Mouse (Mus musculus) heart, adult 2 months (tissue): Measurements from ENCODE around the gene Cdc40. TPM values are rescaled to one million over a fixed set of nuclear protein-coding genes. Genes with fewer than 3 reads are reported as not detected.

Experiments
- DNase-seq, 2 experiments: peaks; one replicate each; pipeline ENCODE4 v3.0.0; 2021
- H3K27ac ChIP-seq: fragments of 200-600 bp; 2 replicates; pipeline ENCODE4 v1.8.1; 2022
- H3K27me3 ChIP-seq: fragments of 200-500 bp; 2 replicates; pipeline ENCODE4 v1.6.1; 2012; ENCODE audit warnings: mild to moderate bottlenecking, low read length, inconsistent platforms, mixed read lengths; ENCODE audit not compliant: control insufficient read depth, insufficient read depth
- H3K36me3 ChIP-seq: fragments of 200-500 bp; 2 replicates; pipeline ENCODE4 v1.6.1; 2012; ENCODE audit warnings: low read length, inconsistent platforms; ENCODE audit not compliant: control insufficient read depth, insufficient read depth
- H3K4me1 ChIP-seq: fragments of 200-500 bp; 2 replicates; pipeline ENCODE4 v1.6.1; 2011; ENCODE audit warnings: low read length; ENCODE audit not compliant: control insufficient read depth, insufficient read depth
- H3K4me3 ChIP-seq: fragments of 200-600 bp; 2 replicates; pipeline ENCODE4 v1.8.1; 2022
- H3K79me2 ChIP-seq: fragments of 200-500 bp; replicated peaks from 2 replicates; pipeline ENCODE4 v1.6.1; 2012; ENCODE audit warnings: mild to moderate bottlenecking, inconsistent platforms, low read length, moderate library complexity, mixed read lengths; ENCODE audit not compliant: control insufficient read depth, insufficient read depth
- H3K9ac ChIP-seq: fragments of 200-500 bp; 2 replicates; pipeline ENCODE4 v1.6.1; 2012; ENCODE audit warnings: low read depth, mild to moderate bottlenecking, control low read depth, inconsistent platforms, low read length, mixed read lengths
- CTCF ChIP-seq: fragments of 200-600 bp; IDR thresholded peaks from 2 replicates; pipeline ENCODE4 v1.8.1; 2022; ENCODE audit warnings: antibody characterized with exemption, mild to moderate bottlenecking, moderate library complexity
- EP300 ChIP-seq: fragments of 200-500 bp; IDR thresholded peaks from 2 replicates; pipeline ENCODE4 v1.6.1; 2011; ENCODE audit warnings: low read depth, low read length, control low read depth; ENCODE audit not compliant: insufficient read depth
- POLR2A ChIP-seq: fragments of 200-500 bp; IDR thresholded peaks from 2 replicates; pipeline ENCODE4 v1.6.1; 2011; ENCODE audit warnings: mild to moderate bottlenecking, low read depth, low read length, control low read depth; ENCODE audit not compliant: insufficient read depth
- WGBS: fragments of 180-500 bp; shearing (Covaris S2); methylation state at CpG from one replicate; pipeline ENCODE4 v1.1.7; 2018; 5-methylcytosine and 5-hydroxymethylcytosine counted together
- intact Hi-C: fragments of 180-260 bp; cut with DNase I; formaldehyde crosslinking; loops from one replicate; pipeline ENCODE4 v1.15.1; 2025
- polyA plus RNA-seq: library from polyadenylated mRNA; depleted of rRNA; stranded (reverse); fragments of >200 nt; gene quantifications from 2 replicates; pipeline ENCODE4 v1.2.3, GENCODE M21; 2012
- total RNA-seq, 2 experiments: library from RNA; stranded (reverse); gene quantifications; 2 replicates each; pipeline ENCODE4 v1.2.3; 2021

The Cdc40 gene
- total and polyA plus RNA-seq, 3 experiments = 8.6 to 19.3 (median 18.6) TPM

DNA sequence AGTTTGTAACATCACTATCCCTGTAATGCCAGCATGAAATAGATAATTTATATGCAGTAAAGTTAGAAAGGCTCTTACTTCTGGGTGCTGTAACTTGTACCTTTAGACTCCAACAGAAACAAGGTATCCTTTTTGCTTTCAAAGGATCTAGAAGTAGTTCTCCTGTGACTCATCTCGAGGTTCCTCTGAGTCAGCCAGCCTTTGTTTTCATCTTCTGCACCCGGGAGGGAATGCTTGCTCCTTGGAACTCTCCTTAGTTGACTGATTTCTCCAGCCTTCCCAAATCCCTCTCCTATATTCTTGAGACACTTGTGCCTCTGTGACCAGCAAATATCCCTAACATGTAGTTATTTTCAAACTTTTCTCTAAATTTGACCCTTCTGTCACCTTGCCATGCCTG lies 25.5 kb upstream of the Cdc40 start:
- no peak for DNase-seq
- H3K36me3 ChIP-seq = no peaks in the 10 kb centered on the region
- no peak overlapping the region for H3K27ac ChIP-seq
- no peak for TF ChIP-seq CTCF
- no peak for TF ChIP-seq POLR2A
- TF ChIP-seq EP300 = no peak
- H3K4me3 ChIP-seq = no peak overlapping the region
- intact Hi-C loops = no loop called here
- no peaks in the 10 kb centered on the region for H3K79me2 ChIP-seq
- WGBS = 17% methylated on average over 2 of the region's 2 CpGs
- no peak overlapping the region for H3K9ac ChIP-seq
- H3K27me3 ChIP-seq = no peaks in the 10 kb centered on the region
- H3K4me1 ChIP-seq = no peaks in the 10 kb centered on the region

- 74% methylated on average over 7 of the region's 7 CpGs for WGBS
- Histone ChIP-seq H3K4me1 (no peaks in the 10 kb centered on the region), H3K27ac (no peak overlapping the region), H3K27me3 (no peaks in the 10 kb centered on the region), H3K9ac (no peak overlapping the region), H3K36me3 (no peaks in the 10 kb centered on the region), H3K79me2 (no peaks in the 10 kb centered on the region), H3K4me3 (no peak overlapping the region)
- TF ChIP-seq CTCF (no peak), EP300 (no peak), POLR2A (no peak)
- no peak for DNase-seq
- intact Hi-C loops = no loop called here
Measured at GRCm38 (mm10) chr10:40906802-40907201, 23.7 kb upstream of the Cdc40 start.

GRCm38 (mm10) chr10:40906131-40906530 lies 23.0 kb upstream of the Cdc40 start:
- Histone ChIP-seq H3K36me3 (no peaks in the 10 kb centered on the region), H3K27me3 (no peaks in the 10 kb centered on the region), H3K79me2 (no peaks in the 10 kb centered on the region), H3K27ac (no peak overlapping the region), H3K4me3 (no peak overlapping the region), H3K4me1 (no peaks in the 10 kb centered on the region), H3K9ac (no peak overlapping the region)
- DNase-seq = no peak
- TF ChIP-seq POLR2A (no peak), CTCF (no peak), EP300 (no peak)
- 75% methylated on average over 1 of the region's 1 CpGs for WGBS
- intact Hi-C loops = no loop called here

- DNase-seq = no peak
- H3K9ac ChIP-seq = no peak overlapping the region
- H3K4me1 ChIP-seq = no peaks in the 10 kb centered on the region
- no peak overlapping the region for H3K27ac ChIP-seq
- H3K4me3 ChIP-seq = no peak overlapping the region
- no peaks in the 10 kb centered on the region; the same call in 1 of the 2 replicates for H3K79me2 ChIP-seq
- intact Hi-C loops = no loop called here
- H3K27me3 ChIP-seq = no peaks in the 10 kb centered on the region
- 82% methylated on average over 4 of the region's 4 CpGs for WGBS
- TF ChIP-seq CTCF = no peak
- TF ChIP-seq EP300 = no peak
- TF ChIP-seq POLR2A = no peak
- H3K36me3 ChIP-seq = no peaks in the 10 kb centered on the region
Measured at GRCm38 (mm10) chr10:40901786-40902185, 18.7 kb upstream of the Cdc40 start.

GRCm38 (mm10) chr10:40896656-40897055 lies 13.5 kb upstream of the Cdc40 start:
- Histone ChIP-seq H3K36me3 (no peaks in the 10 kb centered on the region), H3K27me3 (no peaks in the 10 kb centered on the region), H3K27ac (no peak overlapping the region), H3K4me3 (no peak overlapping the region), H3K79me2 (no peaks in the 10 kb centered on the region; the same call in 1 of the 2 replicates), H3K9ac (no peak overlapping the region), H3K4me1 (no peaks in the 10 kb centered on the region)
- no peak for DNase-seq
- no peak for TF ChIP-seq POLR2A
- no peak for TF ChIP-seq CTCF
- no peak for TF ChIP-seq EP300
- intact Hi-C loops = no loop called here
- WGBS = 67% methylated on average over 5 of the region's 5 CpGs

GRCm38 (mm10) chr10:40895765-40896164 lies 12.7 kb upstream of the Cdc40 start:
- no peak overlapping the region for H3K9ac ChIP-seq
- H3K4me1 ChIP-seq = no peaks in the 10 kb centered on the region
- no peaks in the 10 kb centered on the region for H3K27me3 ChIP-seq
- WGBS = 94% methylated on average over 12 of the region's 12 CpGs
- TF ChIP-seq EP300 = no peak
- TF ChIP-seq CTCF = no peak
- TF ChIP-seq POLR2A = no peak
- no peaks in the 10 kb centered on the region for H3K36me3 ChIP-seq
- intact Hi-C loops = no loop called here
- H3K79me2 ChIP-seq = no peaks in the 10 kb centered on the region; the same call in 1 of the 2 replicates
- no peak for DNase-seq
- no peak overlapping the region for H3K27ac ChIP-seq
- H3K4me3 ChIP-seq = no peak overlapping the region
